Mouse (Mus musculus) kidney, adult 18-20 months (tissue): ENCODE data around the gene Mrpl36.

Experiments
- DNase-seq: peaks from one replicate; pipeline ENCODE4 v3.0.0; 2021

Mrpl36 gene

DNA sequence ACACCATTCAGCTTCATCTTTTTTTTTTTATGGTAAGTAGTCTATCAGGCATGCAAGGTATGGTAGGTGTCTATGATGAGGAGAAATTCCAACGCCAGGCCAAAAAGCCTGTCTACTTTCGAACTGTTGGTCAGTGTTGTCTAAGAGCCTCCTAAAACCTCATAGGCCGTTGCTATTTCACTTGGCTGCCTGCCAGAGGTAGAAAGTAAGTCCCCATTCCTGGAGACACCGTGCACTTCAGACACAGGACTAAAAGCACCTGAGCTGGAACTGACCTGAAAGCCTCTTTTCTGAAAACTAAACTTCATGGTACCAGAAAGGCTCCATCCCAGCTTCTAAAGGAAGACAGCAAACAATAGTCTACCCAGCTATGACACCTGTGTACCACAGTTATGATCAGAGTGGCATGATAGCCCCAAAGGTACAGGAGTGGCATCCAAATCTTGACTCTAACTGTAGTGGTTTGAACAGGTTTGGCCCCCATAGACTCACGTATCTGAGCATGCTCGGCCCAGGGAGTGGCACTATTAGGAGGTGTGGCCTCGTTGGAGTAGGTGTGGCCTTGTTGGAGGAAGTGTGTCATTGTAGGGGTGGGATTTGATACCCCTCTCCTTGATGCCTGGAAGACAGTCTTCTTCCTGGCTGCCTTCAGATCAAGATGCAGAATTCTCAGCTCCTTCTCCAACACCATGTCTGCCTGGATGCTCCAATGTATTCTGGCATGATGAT lies 19.8 kb downstream of the Mrpl36 start:
- no peak for DNase-seq

DNA sequence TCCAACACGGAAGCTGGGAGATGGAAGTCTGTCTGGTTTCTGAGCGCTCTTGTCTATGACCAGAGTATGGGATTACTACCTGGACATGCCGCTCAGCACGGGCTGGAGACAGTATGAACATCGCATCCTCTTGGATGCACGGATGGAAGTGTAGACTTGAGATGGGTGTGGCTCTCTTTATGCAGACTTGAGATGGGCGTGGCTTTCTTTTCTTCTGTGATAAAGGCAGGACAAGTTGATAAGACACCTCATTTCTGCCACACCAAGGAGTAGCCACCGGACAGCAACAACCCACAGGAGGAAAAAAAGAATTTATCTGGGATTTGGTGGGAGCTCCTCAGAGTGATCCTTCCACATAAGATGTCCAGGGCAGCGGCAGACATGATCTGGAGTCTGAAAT lies 22.4 kb downstream of the Mrpl36 start:
- no peak for DNase-seq

DNA sequence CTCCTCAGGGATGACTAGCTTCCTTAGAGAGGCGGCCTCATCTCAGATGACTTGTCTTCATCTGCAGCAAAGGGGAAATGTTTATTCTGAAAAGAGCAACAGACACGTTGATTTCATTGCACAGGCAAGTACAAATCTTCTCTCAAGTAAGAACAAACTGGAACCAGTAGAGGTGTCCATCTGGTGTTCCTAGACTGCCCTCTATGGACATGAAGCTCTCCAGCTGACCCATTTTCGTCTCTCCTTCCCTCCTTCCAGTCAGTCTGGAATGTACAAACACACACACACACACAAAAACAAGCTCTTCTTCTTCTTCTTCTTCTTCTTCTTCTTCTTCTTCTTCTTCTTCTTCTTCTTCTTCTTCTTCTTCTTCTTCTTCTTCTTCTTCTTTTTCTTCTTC lies 23.6 kb downstream of the Mrpl36 start:
- DNase-seq: no peak

DNA sequence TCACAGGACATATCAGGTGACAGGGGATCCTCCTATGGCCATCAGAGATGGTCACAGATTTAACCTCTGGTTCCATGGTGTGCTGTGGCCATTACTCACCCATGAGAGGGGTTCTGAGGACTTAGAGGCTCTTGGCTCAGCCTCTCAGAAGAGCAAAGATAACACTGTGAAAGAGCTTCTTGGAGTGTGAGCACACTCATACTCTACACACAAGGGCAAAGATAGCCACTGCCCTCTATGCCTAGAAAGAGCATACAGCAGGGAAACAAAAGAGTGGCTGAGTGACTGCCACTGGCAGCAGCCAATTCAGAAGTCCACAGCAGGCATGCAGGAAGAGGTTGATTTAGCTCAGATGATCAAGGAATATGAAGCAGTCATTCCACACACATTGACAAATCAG lies 24.2 kb downstream of the Mrpl36 start:
- DNase-seq: no peak

DNA sequence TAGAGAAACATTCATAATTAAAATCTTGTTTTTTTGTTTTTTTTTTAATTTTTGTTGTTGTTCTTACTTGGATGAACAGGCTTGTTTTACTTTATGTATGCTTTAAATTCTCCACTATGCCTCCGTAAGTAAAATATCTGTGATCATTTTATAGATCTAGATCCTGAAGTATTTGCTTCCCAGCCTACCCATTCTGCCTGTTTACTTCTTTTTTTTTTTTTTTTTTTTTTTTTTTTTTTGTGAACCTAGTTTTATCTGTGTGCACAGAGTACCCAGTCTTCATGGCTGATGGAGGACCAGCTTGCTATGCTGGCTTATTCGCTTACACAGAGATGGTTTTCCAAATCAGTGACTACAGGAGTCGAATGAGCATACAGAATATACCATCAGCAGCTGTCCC lies 28.8 kb downstream of the Mrpl36 start:
- no peak for DNase-seq

DNA sequence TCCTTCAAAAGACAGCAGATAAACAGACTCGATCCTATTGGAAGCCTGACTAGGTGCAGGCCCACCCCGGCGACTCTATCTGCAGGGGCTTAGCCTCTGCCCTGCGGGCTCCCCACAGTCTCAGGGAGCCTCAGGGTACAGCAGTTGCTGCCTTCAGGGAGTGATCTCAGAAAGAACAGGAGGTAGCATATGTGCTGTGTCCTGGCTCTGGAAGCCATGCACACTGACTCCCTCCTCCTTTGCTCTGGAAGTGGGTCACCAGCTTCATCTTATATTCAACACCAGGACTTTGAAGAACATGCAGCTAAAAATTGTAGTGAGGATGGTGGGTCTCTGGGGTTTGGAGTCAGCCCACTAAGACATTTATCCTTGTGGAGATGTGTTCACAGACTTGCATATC lies 45.1 kb downstream of the Mrpl36 start:
- no peak for DNase-seq

DNA sequence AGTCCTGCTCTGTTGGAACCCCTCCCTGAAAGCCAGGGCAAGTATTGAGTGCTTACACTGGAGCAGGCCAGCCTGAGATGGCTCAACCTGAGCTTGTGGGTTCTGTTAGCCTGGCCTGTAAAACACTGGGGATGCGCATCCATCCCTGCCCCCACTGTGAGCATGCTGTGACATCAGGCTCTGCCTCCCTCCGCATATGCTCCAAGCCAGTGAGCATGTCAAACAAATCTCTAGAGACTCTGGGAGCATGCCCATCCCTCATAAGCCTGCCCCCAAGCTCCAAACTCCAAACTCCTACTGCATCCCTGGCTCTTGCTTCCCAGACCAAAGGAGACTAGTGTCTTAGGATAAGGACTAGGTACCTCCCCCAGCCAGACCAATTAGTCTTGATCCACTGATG lies 46.3 kb downstream of the Mrpl36 start:
- no peak for DNase-seq

DNA sequence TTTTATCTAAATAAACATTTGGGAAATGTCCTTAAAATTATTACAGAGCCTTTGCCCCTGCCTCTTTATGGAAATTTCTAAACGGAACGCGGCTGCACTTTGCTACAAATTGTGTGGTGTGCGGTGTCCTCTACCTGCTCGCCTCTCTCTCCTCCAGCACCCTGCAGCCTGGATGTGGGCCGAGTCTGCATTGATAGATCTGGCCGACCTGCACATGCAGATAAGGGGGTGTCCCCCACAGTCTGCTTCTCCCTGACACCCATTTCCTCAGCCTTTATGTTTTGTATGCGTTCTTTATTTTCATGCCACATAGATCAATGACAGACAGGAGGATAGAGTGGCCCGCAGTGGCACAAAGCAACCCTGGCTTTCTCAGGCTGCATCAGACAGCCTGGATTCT lies 49.3 kb downstream of the Mrpl36 start:
- DNase-seq: no peak
